Mouse (Mus musculus) embryonic stem cell, embryonic (primary cell): ENCODE data around the gene Rgmb.

Source experiments
- CTCF ChIA-PET, 4 experiments: fragments of 300-600 bp in 2 of 4; fragments of 350-600 bp in 2 of 4; sonication (Branson Sonifier 250); formaldehyde crosslinking; loops; one replicate each; lab custom pipeline; 2022; ENCODE audit warnings: inconsistent platforms in 2 of 4; lab: Charles Lee
- POLR2A ChIA-PET, 4 experiments: fragments of 300-600 bp in 2 of 4; fragments of 350-600 bp in 2 of 4; sonication (Branson Sonifier 250); formaldehyde crosslinking; loops; one replicate each; lab custom pipeline; 2022; ENCODE audit warnings: antibody characterized with exemption in 4 of 4, inconsistent platforms in 1 of 4; lab: Charles Lee

The Rgmb gene

GRCm38 (mm10) chr17:15809949-15810348 is 20.9 kb downstream of the Rgmb start:
- CTCF ChIA-PET: no interaction called here
- POLR2A ChIA-PET: interaction anchor here in 1 of 4 experiments (1.9 kb wide), 1 partner anchor 14 kb away, joined by 7 read pairs; no protein-coding TSS in a partner anchor

DNA sequence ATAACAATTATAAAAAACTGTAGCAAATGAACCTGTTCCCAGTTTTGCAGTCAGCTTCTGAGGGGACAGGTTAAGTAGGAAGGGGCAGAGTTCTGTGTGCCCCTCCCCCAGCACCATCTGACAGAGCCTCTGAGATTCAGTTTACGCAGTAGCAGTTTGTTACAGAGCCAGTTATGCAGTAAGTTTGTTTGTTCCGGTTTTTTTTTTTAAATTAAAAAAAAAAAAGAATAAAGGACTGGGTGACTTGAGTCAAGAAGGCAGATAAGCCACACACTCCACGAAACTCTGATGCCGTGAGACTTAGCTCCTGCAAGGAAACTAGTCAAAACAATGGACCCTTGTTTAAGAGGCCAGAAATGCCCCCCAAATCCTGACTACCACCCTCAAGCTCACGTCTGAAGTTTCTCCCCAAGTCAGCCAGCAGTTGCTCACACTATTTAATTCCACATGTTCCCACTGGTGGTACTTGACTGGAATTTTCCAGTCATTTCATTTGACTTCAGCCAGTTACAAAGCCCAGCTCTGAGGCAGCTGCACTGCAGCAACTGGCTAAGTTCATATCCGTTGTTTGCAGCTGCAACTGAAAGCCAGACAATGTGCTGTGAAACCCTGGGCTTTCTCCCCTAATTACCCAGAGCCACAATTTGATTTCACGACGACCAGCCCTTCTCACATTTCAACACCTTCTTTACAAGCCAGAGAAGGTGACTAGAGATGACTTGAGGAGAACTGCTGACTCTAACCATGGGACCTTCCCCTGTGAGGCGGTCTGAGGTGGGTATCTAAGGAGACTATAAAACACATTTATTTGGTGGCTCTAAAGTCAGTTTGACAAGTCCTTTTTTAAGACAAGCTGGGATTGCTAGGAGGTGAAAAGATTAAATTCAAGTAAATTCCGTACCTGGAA is 22.1 kb downstream of the Rgmb start:
- CTCF ChIA-PET: interaction anchor here in 2 of 4 experiments (0.7 to 1.3 kb wide), 2 partner anchors 18 to 1435 kb away, joined by 4 read pairs; no protein-coding TSS in a partner anchor
- POLR2A ChIA-PET: interaction anchor here (0.6 to 1.9 kb wide), 11 partner anchors 9 to 1387 kb away, joined by 3 to 7 read pairs (median 4); partner anchors contain the start of gene Prdm9 (in 1 of the 4)

DNA sequence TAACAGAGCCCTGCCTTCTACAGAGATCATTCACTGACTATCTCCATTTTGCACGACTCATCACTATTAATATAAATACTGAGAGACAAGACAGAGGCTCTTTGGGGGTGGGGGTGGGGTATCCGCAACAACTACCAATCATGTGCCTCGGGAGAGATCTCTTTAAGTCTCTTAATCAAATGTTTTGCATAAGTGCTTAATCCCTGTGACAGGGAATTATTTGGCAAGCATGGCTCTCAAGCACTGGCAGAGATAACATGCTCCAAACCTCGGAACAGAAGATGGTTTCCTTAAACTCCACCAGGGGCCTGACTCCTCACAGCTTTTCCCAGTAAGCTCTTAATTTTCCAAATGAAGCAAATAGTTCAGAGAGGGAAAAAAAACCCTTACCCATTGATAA is 22.8 kb downstream of the Rgmb start:
- CTCF ChIA-PET: interaction anchor here in 3 of 4 experiments (0.6 to 1.3 kb wide), 4 partner anchors 18 to 1436 kb away, joined by 3 to 4 read pairs (median 4); no protein-coding TSS in a partner anchor

DNA sequence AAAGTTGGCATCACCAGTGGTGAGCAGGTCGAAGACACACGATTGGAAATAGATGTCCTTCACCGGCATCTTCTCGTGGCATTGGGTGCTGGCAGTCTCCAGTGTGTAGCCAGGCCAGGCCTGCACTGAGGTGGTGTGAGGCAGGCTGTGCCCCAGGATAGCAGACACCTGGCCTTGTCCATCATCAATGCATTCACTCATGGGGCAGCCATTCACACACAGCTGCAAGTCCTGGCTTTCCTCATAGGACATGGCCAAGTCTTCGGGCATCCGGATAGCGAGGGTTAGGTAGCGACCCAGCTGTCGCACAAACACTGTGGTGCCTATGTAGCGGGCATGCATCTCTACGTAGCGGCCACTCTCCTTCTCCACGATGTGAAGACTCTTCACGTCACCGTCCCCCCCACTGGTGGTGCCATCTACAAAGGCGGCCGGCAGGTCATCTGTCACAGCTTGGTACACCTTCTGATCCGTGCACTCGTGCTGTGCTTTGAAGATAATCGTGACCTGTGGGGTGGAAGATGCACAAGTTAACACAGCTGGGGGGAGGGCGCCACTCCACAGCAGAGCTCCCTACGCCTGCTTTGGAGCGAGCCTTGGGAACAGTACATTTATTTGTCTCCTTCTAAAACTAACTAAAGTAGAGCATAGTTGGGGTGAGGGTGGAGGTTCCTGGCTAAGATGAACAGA is 23.4 kb downstream of the Rgmb start:
- POLR2A ChIA-PET: interaction anchor here in 3 of 4 experiments (0.5 to 1.4 kb wide), 4 partner anchors 16 to 135 kb away, joined by 3 to 7 read pairs (median 4); no protein-coding TSS in a partner anchor
- CTCF ChIA-PET: interaction anchor here in 2 of 4 experiments (0.6 to 1.0 kb wide), 2 partner anchors 21 to 173 kb away, joined by 3 to 4 read pairs; no protein-coding TSS in a partner anchor

More for the DNA sequence above, 22.8 kb downstream of the Rgmb start:
- POLR2A ChIA-PET: interaction anchor here in 2 of 4 experiments (0.6 to 1.4 kb wide), 5 partner anchors 15 to 1388 kb away, joined by 3 to 7 read pairs (median 4); no protein-coding TSS in a partner anchor

DNA sequence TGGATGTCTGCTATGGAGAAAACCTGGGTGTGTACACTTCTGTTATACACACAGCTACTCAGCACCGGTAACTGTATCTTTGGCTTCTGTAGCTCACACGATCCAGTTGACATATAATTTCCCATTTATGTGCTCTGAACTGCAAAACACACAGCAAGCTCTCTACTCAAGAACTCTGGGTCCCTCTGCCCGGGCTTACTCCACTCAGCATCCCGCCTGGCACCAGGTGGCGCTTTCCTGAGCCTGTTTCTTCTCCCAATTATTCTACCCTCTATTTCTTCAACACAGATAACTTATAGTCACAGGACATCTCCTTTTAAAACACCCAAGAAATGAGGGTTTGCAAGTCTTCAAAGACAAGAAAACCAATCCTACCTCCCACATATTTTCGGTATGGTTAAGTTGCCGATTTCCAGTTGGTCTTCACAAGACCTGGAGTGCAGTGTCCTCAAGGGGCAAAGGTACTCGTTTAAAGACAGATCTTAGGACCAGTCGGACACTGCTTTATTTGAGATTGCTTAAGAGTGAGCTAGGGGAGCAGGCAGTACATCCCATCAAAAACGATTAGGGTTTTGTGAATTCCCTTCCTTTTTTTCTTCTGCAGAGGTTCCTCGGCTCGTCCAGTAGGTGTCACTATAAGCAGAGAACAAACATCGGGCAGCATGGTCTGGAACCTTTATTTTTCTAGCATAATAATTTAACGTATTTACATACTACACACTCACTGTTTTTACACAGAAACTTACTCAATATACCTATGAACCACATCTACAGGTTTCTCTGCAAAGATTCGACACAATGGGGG is 26.6 kb downstream of the Rgmb start:
- CTCF ChIA-PET: interaction anchor here in 3 of 4 experiments (0.6 to 1.0 kb wide), 7 partner anchors 13 to 1542 kb away, joined by 3 to 8 read pairs (median 3); no protein-coding TSS in a partner anchor
- POLR2A ChIA-PET: interaction anchor here in 3 of 4 experiments (0.7 to 1.5 kb wide), 3 partner anchors 23 to 1109 kb away, joined by 4 to 6 read pairs (median 4); no protein-coding TSS in a partner anchor

- POLR2A ChIA-PET: interaction anchor here in 1 of 4 experiments (0.6 kb wide), 1 partner anchor 93 kb away, joined by 3 read pairs; no protein-coding TSS in a partner anchor
- CTCF ChIA-PET: no interaction called here
Observed at GRCm38 (mm10) chr17:15799195-15799793, 31.5 kb downstream of the Rgmb start.

- POLR2A ChIA-PET: no interaction called here
- CTCF ChIA-PET: interaction anchor here in 2 of 4 experiments (0.7 to 1.2 kb wide), 2 partner anchors 14 to 84 kb away, joined by 3 to 4 read pairs; no protein-coding TSS in a partner anchor
Observed at GRCm38 (mm10) chr17:15790716-15791115, 40.1 kb downstream of the Rgmb start.

DNA sequence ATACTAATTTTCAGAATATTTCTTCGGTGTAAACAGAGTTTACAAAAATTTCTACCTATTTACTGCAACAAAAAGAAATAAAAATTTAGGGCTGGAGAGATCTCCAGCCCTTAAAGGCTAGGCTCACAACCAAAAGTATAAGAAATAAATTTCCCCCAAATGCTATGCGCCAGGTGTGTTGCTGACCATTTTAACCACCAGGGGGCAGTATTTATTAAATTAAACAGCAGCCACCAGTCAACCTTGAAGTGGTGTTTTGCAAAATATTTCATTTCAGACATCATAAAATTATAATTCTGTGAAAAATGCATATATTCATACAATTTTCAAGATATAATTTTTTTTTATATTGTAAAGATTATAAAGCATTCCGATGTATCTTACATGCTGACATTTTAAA is 43.8 kb downstream of the Rgmb start:
- POLR2A ChIA-PET: no interaction called here
- CTCF ChIA-PET: interaction anchor here in 3 of 4 experiments (0.6 to 0.7 kb wide), 3 partner anchors 17 to 868 kb away, joined by 3 to 4 read pairs (median 3); no protein-coding TSS in a partner anchor

DNA sequence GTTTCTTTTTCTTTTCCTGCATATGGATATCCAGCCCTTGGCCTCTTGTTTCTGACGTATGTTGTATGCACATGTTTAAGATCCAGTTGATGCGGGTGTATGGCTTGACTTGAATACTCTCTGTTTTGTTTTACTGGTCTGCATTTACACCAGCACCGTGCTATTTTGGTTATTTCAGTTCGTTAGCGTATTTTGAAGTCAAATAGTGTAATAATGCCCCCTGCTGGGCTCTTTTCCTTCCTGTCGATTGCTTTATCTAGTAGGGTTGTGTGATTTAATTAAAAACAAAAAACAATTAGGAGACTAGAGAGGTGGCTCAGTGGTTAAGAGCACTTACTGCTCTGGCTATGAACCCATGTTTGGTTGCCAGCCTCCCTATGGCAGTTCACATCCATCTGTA is 52.9 kb downstream of the Rgmb start:
- POLR2A ChIA-PET: no interaction called here
- CTCF ChIA-PET: no interaction called here

DNA sequence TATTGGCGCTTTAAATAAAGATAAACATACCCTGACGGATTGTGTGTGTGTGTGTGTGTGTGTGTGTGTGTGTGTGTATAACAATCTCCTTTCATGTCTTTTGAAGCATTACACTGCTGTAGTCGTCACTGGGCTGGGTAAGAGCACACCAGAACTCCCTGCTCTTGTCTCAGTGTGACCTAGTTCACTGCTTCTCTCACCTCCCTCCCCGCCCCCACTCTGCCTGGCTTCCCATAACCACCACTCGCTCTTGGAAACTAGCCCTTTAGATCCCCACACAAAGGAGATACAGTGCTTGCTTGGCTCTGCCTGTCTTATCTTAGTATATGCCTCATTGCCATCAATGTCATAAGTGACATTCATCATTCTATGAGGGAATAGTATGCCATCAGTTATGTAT is 54.5 kb downstream of the Rgmb start:
- CTCF ChIA-PET: no interaction called here

GRCm38 (mm10) chr17:15774565-15775215 is 56.1 kb downstream of the Rgmb start:
- ChIA-PET CTCF (interaction anchor here in 1 of 4 experiments (1.0 kb wide), 1 partner anchor 51 kb away, joined by 3 read pairs; no protein-coding TSS in a partner anchor), POLR2A (no interaction called here)

More for the DNA sequence above, 54.5 kb downstream of the Rgmb start:
- POLR2A ChIA-PET: interaction anchor here in 2 of 4 experiments (0.8 to 1.0 kb wide), 2 partner anchors 41 to 674 kb away, joined by 3 to 4 read pairs; no protein-coding TSS in a partner anchor

DNA sequence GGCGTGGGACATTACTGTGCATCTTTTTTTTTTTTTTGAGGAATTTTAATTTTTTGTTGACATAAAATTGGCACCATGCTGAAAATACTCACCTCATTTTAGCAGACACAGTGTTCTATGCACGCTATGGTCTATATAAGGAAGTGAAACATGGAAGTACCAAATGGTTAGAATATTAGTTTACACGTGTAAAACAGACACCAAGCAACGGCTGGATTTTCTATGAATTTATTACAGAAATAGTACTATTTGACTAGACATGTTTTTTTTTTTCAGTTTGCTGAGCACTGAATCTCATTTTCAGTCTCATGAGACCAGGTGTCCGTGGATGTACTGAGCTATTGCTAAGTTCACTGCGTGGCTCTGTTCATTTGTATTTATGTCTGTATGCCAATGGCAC is 56.9 kb downstream of the Rgmb start:
- ChIA-PET CTCF (interaction anchor here in 2 of 4 experiments (0.7 to 1.0 kb wide), 2 partner anchors 50 to 206 kb away, joined by 3 read pairs; no protein-coding TSS in a partner anchor), POLR2A (interaction anchor here in 1 of 4 experiments (1.1 kb wide), 1 partner anchor 13 kb away, joined by 3 read pairs; no protein-coding TSS in a partner anchor)

- ChIA-PET POLR2A (interaction anchor here in 1 of 4 experiments (1.0 to 1.2 kb wide), 2 partner anchors 19 to 27 kb away, joined by 3 read pairs; no protein-coding TSS in a partner anchor), CTCF (interaction anchor here in 1 of 4 experiments (0.5 kb wide), 1 partner anchor 18 kb away, joined by 11 read pairs; no protein-coding TSS in a partner anchor)
Observed at GRCm38 (mm10) chr17:15769081-15769724, 61.6 kb downstream of the Rgmb start.

- ChIA-PET CTCF (no interaction called here), POLR2A (interaction anchor here in 2 of 4 experiments (0.7 to 1.6 kb wide), 3 partner anchors 12 to 197 kb away, joined by 3 to 4 read pairs (median 3); partner anchors contain the start of gene Prdm9 (in 1 of the 2))
Observed at GRCm38 (mm10) chr17:15761191-15761590, 69.6 kb downstream of the Rgmb start.
